Mouse (Mus musculus): ENCODE measurements around the gene Keap1.
A peak's percentile ranks its signal among the peaks of the same experiment; 100 is the strongest.
"Not testable (repeated sequence)": the region's sequence is repeated elsewhere in the genome, so short reads cannot be mapped to it uniquely, and the experiment has no call there.

Gene Keap1

DNA sequence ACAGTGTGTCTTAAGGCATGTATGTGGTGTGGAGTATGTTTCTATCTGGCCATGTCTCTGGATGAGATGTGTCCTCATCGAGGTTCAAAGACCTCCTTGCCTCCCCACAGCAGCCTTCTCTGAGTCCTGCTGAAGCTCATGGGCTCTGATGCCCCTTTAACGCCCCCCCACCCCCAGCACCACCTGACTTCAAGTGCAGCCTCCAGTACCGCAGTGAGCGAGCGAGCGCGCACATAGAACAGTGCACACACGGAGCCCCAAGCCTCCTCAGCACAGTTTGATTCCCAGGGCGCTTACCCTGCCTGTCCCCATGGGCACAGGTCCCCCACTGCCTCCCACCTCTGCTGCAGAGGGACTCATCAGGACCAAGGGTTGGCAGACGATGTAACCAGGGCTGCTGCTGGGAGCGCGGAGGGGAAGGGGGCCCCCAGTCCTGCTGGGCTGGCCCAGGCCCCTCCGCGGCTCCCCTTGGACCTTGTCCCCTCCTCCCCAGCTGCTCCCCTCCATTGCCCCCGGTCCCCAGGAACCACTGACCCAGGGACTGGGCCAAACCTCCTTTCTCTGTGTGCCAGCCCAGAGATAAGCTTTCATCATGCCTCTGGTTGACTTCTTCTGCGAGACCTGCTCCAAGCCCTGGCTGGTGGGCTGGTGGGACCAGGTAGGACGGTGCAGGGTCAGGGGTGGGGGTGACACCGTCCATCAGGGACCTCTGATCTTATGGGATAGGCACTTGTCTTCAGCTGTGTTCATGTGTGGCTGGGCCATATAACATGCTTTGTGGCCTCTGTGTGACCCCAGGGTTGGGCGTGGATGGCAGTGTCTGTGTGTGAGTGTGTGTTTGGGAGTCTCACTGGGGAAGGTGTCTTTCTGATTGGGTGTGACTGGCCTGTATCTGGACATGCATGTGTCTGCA lies 42.4 kb downstream of the Keap1 start:
- DNase-seq (ENCODE audit: extremely low read depth, low read depth) = no peak

DNA sequence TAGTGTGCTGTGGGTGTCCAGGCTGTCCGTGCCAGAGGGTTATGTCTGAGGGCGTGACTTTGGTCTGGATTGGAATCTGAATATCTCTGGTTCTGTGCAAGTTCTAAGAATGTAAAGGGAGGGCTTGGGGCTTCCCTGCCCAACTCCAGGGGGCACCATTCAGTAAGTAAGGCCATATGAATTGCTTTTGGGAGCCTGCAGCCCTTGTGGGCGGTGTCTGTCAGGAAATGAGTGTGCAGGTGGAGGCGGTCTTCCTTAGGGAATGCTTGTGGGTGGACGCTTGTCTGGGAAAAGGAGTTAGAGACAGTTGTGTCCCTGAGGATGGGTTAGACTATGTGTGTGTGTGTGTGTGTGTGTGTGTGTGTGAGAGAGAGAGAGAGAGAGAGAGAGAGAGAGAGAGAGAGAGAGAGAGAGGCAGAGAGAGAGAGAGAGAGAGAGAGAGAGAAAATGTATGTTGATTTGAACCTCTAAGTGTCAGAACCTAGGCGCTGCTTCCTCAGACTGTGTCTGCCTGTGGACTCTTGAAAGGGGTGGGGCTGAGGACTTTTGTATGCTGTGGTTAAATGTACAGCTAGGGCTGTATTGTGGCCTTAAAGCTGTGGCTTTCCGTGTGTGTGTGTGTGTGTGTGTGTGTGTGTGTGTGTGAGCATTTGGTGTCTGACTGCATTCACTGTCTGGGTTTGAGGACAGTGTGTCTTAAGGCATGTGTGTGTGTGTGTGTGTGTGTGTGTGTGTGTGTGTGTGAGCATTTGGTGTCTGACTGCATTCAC lies 43.2 kb downstream of the Keap1 start:
- not testable (repeated sequence) for DNase-seq (ENCODE audit: extremely low read depth, low read depth)

DNA sequence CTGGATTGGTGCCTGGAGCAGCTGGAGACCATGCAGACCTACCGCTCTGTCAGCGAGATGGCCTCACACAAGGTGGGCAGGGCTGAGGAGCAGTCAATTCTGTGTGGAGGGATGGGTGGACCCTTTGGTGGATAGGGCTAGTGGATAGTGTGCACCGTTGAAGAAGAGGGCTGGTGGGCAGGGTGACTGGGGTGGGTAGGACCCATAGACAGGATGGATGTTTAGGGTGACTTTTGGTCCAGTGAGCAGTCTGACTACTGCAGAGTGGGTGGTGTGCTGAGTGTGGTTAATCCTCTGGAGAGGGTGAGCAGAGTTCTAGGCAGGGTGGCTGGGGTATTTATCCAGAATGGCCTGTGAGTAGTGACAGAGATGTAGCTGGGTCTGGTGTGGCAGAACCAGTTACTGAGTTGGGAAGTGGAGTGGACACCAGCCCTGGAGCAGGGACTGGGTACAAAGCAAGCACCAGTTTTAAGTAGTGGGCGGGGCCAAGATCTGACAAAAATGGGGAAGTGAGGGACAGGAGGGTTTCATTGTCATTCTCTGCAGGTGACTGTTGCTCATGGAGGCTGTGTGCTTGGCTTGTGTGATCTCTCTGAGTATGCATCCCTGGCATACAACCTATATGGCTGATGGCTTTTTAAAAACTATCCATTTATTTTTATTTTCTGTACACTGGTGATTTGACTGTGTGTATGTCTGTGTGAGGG lies 44.2 kb downstream of the Keap1 start:
- peak; percentile 65 for DNase-seq (ENCODE audit: extremely low read depth, low read depth)

DNA sequence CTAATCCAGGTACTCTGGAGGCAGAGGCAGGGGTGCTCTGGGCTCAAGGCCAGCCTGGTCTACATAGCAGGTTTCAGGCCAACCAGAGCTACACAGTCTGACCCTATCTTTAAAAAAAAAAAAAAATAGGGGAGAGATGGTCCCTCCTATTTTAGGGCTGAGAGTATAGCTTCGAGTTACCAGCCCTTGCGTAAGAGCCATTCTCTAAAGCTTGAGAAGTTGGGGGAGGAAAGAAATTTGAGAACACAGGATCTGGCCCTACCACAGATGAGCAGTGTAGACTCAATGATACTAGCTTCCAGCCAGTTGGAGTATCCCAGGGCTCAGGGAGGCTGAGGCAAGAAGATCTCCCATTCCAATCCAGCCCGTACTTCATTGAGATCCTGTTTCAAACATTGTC lies 45.4 kb downstream of the Keap1 start:
- no peak for DNase-seq (ENCODE audit: extremely low read depth, low read depth)

GRCm38 (mm10) chr9:21190670-21191069 lies 48.5 kb downstream of the Keap1 start:
- DNase-seq (ENCODE audit: extremely low read depth, low read depth) = no peak

DNA sequence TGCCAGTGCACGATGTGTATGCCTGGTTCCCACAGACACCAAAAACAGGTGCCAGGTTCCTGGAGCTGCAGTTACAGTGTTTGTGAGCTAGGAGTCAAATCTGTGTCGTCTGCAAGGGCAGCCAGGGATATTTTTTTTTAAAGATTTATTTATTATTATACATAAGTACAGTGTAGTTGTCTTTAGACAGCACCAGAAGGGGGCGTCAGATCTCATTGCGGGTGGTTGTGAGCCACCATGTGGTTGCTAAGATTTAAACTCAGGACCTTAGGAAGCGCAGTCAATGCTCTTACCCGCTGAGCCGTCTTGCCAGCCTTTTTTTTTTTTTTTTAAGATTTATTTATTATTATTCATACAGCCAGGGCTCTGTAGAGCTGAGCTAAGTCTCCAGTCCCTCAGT lies 49.3 kb downstream of the Keap1 start:
- DNase-seq (ENCODE audit: extremely low read depth, low read depth) = peak; percentile 57

DNA sequence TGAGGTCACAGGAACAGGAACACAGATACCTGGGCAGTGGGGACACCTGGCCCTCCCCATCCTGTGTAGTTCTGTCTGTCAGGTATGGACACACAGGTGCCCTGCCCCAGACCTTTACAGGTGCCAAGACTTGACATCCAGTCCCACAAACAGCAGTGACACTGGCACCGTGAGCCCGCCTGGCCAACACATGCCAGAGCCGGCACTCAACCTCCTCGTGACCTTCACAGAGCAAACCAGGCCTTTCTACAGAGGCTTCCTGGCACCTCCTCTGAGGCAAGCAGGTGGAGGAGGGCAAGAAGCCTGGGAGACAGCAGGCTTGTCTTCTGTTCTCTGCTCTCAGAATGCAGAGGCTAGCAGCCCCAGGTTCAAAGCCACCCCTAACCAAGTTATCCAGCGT lies 53.7 kb downstream of the Keap1 start:
- no peak for DNase-seq (ENCODE audit: extremely low read depth, low read depth)

- DNase-seq (ENCODE audit: extremely low read depth, low read depth) = no peak
Observed at GRCm38 (mm10) chr9:21184733-21185132, 54.4 kb downstream of the Keap1 start.

DNA sequence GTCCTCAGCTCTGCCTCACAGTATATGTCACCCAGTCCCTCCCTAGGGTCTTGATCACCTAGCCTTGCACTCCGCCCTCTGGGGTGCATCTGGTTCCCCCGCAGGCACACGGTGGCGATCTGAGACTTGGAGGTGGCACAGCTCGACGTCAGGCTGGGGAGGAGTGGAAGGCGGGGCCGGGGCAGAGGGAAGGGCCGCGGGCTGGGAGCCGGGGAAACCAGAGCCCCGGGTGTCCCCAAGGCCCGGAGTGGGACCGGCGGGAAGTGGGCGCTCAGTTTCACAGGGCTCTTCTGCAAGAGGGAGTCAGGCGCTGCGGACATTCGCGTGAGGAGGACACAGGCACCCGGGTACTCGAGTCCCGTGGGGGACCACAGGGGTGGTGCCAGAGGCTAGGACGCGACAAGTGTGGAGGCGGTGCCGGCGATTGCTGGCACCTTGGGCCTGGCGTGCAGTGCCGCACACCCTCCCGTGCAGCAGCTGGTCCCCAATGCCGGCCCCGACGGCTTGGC lies 55.2 kb downstream of the Keap1 start:
- DNase-seq (ENCODE audit: extremely low read depth, low read depth) = no peak

GRCm38 (mm10) chr9:21183421-21183820 lies 55.7 kb downstream of the Keap1 start:
- DNase-seq (ENCODE audit: extremely low read depth, low read depth) = no peak

DNA sequence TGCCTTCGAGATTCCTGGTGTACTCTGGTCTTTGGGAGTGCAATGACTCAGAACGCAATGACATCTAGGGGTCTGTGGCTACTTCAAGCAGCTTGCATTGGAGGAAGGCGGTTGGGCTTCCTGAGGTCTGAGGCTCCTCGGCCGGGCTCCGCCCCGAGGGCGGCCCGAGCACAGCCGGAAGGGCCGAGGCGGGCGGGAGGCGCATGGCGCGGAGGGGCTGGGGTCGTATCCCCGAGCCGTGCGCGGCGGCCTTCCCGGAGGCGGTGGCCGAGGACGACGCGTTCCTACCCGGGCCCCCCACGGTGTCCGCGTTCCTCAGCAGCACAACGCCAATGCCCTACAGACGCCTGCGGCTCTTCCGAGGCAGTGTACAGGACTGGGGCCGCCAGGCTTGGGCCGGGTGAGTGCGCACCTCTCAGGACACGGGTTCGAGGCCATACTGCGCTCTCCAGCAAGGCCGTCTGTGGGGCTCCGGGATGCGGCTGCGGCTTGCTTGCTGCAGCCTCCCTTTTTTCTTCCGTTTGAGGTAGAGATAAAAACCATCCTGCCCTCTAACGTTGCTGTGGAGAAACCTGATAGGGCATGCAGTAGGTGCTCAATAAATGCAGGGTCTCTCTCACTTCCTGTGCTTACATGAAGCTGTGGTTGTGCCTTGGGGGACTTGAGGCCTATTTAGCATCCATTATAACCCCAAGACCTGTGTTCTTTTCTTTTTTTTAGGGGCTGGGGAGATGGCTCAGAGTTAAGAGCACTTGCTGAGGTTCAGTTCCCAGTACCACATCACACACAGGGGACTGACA lies 57.5 kb downstream of the Keap1 start:
- DNase-seq (ENCODE audit: extremely low read depth, low read depth) = no peak

DNA sequence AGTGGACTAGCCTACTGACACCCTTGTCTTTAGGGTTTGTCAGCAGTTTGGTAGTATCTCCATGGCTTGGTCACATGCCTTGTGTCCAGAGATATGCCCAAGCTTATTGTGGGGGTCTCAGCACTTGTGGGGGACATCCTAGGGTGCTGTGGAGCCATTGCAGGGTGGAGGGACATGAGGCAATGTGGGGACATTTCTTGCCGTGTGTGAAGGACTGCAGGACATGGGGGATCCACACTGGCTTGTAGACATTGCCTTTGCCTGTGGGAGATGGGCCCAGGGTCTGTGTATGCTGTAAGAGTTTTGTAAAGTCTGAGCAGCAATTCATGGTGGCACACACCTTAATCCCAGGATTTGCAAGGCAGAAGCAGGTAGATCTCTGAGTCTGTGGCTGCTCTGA lies 58.3 kb downstream of the Keap1 start:
- no peak for DNase-seq (ENCODE audit: extremely low read depth, low read depth)

GRCm38 (mm10) chr9:21180402-21180801 lies 58.8 kb downstream of the Keap1 start:
- DNase-seq (ENCODE audit: extremely low read depth, low read depth) = no peak

Data from MEL-GATA-1-ER (cell line).